Mouse (Mus musculus): ENCODE measurements around the gene Hist1h4f. TPM values are rescaled to one million over a fixed set of nuclear protein-coding genes. Genes with fewer than 3 reads are reported as not detected.

Hist1h4f gene
- total RNA-seq, 2 experiments from 2014 or later: 148 to 159 TPM

DNA sequence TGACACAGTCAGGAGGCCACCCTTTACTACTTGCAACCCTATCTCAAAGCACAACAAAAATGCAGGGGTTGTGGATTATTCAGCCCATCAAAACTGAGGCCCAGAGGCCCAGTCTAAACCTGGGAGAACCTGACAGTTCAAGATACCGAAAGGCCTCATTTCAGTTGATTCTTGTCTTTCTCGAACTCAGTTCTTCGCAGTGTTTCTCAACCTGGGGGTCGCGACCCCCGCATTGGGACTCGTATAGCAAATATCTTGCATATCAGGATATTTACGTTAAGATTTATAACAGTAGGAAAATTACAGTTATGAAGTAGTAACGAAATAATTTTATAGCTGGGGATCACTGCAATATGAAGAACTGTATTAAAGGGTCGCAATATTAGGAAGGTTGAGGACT lies 25.5 kb downstream of the Hist1h4f start:
- intact Hi-C loops (cut with DNase I): no loop called here
- no peak for DNase-seq (ENCODE audit: extremely low spot score in 1 of 2, low spot score in 2 of 2)

DNA sequence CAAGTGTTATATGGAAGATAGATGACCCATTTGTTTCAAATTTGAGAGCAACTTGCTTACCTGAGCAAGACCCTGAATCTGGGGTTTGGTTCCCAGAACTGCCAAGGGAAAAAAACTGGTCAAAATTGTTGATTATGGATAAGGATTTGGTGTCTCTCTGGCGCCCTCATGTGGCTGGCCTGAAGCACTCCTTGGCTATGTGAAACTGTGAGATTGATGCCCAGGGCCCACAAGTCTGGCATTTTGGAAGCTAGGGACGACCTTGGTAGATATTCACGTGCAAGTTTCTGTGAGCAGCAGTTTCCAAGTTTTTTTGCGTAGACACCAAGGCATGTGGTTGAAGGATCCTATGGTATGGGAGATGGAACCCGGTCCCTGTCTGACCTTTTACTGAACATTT lies 26.8 kb downstream of the Hist1h4f start:
- DNase-seq (ENCODE audit: extremely low spot score in 1 of 2, low spot score in 2 of 2): peak in 1 of 2 experiments; percentile 81
- intact Hi-C loops (cut with DNase I): loop anchor here (5.0 kb wide), 1 partner anchor 1497 kb away; no protein-coding TSS in a partner anchor

DNA sequence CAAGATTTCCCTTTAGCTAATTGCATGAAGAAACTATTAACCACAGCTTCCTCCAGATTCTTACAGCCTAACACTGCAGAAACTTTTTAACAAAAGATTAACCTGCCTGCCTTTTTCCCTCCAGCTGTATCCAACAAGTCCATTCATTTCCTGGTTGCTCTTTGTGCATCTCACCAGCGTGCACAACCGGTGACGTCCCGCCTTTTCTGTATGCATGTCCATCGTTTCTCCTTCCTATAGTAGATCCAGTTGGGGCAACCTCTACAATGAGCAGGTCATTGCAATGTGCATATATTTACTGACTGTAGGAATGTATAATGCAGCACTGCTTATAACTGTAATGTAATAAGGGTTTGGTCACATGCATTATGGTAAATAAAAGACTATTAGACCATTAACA lies 27.5 kb downstream of the Hist1h4f start:
- no peak for DNase-seq (ENCODE audit: extremely low spot score in 1 of 2, low spot score in 2 of 2)
- intact Hi-C loops (cut with DNase I): loop anchor here (5.0 kb wide), 1 partner anchor 1497 kb away; no protein-coding TSS in a partner anchor

DNA sequence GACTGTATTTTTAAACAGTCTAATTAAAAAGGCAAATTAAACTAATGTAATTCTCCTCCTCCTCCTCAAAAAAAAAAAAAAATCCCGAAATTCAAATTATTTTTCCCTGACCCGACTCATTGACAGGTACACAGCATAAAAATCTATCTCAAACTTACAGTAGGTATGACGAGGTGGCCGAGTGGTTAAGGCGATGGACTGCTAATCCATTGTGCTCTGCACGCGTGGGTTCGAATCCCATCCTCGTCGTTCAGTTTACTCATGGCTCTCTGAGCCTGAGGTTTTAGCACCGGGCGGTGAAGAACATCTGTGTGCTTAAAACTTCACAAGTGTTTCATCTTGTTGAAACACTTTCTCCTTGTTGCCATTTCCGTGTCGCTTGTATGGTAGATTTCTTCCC lies 29.7 kb downstream of the Hist1h4f start:
- peak; percentile 66 to 75 for DNase-seq (ENCODE audit: extremely low spot score in 1 of 2, low spot score in 2 of 2)
- intact Hi-C loops (cut with DNase I): loop anchor here (5.0 kb wide), 1 partner anchor 1494 kb away; no protein-coding TSS in a partner anchor

DNA sequence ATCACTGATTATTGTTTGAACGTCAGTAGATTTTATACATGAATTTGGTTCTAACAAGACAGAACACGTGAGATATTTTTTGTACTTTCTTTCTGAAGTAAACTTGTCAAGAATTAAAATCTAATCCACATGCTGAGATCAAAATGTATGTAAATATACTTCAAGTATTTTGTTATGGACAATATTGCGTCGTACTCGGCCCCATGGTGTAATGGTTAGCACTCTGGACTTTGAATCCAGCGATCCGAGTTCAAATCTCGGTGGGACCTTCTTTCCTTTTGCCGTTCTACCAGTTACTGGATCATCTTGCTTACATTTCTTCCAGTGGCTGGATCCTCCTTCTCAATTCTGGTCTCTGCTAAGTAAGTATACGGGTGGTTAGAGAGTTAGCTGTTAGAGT lies 32.0 kb downstream of the Hist1h4f start:
- intact Hi-C loops (cut with DNase I): loop anchor here (2.0 to 5.0 kb wide), 3 partner anchors 87 to 1577 kb away; no protein-coding TSS in a partner anchor

DNA sequence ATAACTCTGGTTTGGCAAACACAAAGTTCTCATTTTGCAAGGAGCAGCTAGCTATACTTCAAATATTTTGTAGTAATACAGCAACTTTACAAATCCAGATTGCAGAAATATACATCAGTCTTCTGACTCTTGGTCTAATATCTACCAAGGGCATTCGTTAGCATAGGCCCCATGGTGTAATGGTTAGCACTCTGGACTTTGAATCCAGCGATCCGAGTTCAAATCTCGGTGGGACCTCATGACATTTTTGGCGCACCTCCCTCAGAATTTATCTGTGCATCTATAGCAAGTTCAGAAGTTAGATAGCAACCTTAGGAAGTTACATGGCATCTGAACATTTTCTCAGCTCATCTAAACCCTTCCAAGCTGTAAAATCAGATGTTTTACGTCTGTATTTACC lies 32.6 kb downstream of the Hist1h4f start:
- peak; percentile 61 to 77 for DNase-seq (ENCODE audit: extremely low spot score in 1 of 2, low spot score in 2 of 2)
- intact Hi-C loops (cut with DNase I): loop anchor here (2.0 to 5.0 kb wide), 3 partner anchors 86 to 1577 kb away; no protein-coding TSS in a partner anchor

More for the DNA sequence above, 32.0 kb downstream of the Hist1h4f start:
- DNase-seq (ENCODE audit: extremely low spot score in 1 of 2, low spot score in 2 of 2): peak; percentile 67 to 86

DNA sequence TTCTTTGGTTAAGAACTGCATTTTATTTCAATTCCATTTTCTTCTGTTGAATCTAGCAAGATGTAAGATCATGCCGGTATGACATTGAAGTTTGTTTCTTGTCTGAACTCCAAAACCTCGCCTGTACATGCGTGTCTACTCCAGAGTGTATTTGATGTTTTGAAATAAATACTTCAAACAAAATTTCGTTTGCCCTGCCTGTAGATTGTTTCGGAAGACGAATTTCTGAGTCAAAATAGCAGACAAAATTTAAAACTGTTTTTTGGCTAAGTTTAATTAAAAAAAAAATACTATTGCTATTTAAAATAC lies 33.2 kb downstream of the Hist1h4f start:
- DNase-seq (ENCODE audit: extremely low spot score in 1 of 2, low spot score in 2 of 2): no peak
- intact Hi-C loops (cut with DNase I): loop anchor here (2.0 to 5.0 kb wide), 3 partner anchors 85 to 1576 kb away; no protein-coding TSS in a partner anchor

DNA sequence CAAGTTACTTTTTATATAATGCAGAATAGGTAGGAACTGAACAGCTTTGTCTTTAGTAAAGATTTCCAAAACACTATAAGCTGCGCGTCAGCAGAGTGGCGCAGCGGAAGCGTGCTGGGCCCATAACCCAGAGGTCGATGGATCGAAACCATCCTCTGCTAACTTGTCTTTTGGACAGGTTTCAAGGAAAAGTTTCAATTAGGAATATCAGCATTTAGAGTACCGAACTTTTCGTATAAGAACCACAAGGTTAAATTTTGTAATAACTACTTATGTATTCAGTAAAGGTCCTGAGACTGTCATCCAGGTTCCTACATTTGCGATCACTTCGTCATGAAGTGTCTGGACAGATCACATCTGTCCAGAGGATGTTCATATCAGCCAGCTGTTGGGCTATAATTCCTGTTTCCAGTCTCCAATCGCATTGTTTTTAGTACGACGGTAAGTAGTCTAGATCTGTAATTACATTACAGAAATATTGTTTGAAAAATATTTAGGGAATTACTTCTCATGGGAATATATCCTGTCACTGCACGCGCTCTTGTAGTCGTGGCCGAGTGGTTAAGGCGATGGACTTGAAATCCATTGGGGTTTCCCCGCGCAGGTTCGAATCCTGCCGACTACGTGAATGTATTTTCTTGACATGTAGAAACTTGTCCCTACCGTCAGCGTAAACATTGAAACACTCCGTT lies 33.7 kb downstream of the Hist1h4f start:
- DNase-seq (ENCODE audit: extremely low spot score in 1 of 2, low spot score in 2 of 2): peak; percentile 84 to 92
- intact Hi-C loops (cut with DNase I): loop anchor here (2.0 to 5.0 kb wide), 3 partner anchors 85 to 1575 kb away; no protein-coding TSS in a partner anchor

DNA sequence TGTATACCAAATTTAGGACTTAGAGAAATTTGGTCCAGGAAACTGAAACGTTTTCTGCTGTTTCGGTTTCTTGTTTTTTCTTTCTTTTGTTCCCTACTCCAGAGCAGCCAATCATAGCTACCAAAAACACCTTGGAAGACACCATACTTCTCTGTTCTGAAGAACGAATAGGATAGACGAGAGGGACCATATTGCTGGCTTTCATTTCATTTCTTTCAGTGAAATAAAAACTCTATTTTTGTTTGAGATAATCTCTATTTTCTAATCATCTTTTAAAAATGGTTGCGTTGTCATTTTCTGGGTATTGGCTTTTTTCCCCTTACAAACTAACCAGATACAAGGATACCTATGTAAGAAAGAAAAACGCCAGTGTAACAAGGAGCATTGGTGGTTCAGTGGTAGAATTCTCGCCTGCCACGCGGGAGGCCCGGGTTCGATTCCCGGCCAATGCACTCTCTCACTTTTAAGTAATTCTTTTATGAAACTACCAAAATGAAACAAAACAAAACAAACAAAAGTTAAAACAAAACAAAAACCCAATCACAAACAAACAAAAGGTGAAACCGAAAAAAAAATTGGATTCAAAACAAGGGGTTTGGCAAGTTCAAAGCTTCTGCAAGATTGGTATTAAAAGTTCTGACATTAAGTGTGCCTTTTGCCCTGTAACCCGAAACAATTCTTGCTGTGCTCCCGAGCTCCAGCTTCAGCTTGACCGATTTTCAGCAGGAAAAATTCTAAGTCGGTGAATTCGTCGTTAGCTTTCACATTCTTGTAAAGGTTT lies 34.4 kb downstream of the Hist1h4f start:
- intact Hi-C loops (cut with DNase I): loop anchor here (5.0 kb wide), 2 partner anchors 215 to 1575 kb away; no protein-coding TSS in a partner anchor
- peak; percentile 61 to 72 for DNase-seq (ENCODE audit: extremely low spot score in 1 of 2, low spot score in 2 of 2)

DNA sequence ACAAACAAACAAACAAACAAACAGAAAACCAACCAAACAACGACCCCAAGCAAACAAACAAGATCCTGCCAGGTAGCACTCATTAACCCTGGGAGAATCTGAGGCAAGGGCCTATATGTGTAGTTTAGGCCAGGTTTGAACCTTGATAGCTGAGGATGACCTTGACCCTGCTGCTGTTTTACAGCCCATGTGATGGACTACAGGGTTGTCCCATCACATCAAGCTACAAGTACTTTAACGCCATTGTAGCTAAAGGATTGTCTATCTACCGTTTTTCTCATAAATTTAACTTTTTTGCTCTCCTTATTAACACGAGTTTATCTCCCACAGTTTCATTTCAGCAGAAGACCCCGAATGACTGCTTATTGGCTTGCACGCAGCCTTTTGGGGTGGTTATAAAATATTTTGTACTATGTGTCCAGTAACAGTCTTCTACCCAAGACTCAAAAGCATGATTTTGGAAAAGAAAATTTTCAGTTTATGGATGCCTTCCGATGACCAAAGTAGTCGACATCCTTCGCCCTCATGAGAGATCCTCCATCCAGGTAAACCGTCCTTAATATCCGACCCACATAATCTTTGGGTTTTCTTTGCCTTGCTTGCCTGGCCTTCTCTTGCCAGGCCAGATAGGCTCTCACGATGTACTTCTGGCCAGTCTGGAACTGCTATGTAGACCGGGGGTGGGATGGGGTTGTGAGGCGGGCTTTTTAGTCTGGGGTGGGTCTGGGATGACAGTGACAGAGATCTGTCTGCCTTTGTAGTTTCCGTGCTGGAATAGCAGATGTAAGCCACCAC lies 35.4 kb downstream of the Hist1h4f start:
- DNase-seq (ENCODE audit: extremely low spot score in 1 of 2, low spot score in 2 of 2): no peak
- intact Hi-C loops (cut with DNase I): loop anchor here (5.0 kb wide), 2 partner anchors 214 to 1574 kb away; no protein-coding TSS in a partner anchor

DNA sequence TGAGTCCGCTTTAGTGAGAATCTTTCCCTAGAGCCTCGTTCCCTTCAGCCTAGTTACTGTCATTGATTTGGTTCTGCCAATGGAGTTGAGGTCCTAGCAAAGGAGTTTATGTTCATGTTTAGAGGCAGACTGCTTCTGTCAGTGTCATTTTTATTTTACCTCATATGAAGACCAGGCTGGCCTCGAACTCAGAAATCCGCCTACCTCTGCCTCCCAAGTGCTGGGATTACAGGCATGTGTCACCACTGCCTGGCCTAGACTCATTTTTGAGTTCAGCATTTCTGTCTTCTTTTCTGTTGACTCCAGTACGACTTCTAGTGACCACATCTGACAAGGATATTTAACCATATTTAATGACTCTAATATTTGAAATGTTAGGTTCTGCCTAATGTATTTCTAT lies 36.2 kb downstream of the Hist1h4f start:
- DNase-seq (ENCODE audit: extremely low spot score in 1 of 2, low spot score in 2 of 2): no peak
- intact Hi-C loops (cut with DNase I): loop anchor here (5.0 kb wide), 2 partner anchors 213 to 1573 kb away; no protein-coding TSS in a partner anchor

DNA sequence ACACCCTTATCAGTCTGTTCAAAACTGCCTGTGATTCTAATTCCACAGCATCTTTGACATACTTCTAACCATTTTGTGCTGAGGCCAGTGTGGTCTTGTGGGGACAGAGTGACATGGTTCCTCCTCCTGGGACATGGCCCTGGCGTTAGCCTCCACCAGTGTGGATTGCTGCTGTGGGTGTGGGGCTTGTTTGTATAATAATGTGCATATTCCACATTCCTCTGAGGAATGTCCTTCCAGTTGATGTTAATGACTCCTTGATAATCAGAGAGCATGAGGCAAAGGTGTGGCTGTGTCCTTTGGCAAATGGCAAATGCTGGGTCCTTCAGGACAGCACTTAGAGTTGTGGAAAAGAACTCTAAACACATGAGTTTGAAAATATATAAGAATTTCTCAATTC lies 37.9 kb downstream of the Hist1h4f start:
- intact Hi-C loops (cut with DNase I): no loop called here
- DNase-seq (ENCODE audit: extremely low spot score in 1 of 2, low spot score in 2 of 2): no peak

DNA sequence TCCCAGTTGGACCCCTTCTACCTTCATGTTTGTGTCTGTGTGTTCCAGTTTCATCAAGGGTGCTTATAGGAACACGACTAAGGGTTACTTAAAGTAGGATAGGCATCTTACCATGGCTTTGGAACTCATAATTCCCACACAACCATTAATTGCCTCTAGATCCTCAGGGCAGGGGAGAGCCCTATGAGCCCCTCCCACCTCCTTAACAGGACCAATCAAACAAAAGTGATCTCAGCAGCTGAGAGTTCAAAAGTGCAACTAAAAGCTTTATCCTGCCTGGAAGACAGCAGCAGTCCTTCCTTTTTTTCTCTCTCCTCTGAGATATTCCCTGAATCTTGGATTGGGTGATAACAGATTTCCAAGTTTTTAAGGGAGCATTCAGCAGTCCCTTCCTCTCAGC lies 41.3 kb downstream of the Hist1h4f start:
- no peak for DNase-seq (ENCODE audit: extremely low spot score in 1 of 2, low spot score in 2 of 2)
- intact Hi-C loops (cut with DNase I): no loop called here

DNA sequence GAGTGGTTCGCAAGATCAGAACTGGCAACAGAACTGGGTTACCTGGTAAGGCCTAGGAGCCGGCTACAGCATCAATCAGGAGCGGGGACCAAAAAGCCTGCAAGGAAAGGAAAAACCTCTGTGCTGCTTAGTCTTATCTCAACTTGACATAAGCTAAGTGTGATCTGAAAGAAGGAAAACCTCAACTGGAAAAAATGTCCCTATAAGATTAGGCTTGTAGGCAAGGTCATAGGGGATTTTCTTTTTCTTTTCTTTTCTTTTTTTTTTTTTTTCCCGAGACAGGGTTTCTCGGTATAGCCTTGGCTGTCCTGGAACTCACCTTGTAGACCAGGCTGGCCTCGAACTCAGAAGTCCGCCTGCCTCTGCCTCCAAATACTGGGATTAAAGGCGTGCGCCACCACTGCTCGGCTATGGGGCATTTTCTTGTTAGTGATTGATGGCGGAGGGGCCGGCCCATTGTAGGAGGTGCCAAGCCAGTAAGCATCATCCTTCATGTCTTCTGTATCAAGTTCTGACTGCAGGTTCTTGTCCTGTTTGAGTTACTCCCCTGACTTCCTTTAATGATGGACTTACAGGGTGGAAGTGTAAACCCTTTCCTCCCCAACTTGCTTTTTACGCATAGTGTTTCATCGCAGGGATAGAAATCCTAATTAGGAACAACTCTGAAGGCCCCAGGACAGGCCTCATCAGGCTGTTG lies 44.5 kb downstream of the Hist1h4f start:
- peak in 1 of 2 experiments; percentile 24 for DNase-seq (ENCODE audit: extremely low spot score in 1 of 2, low spot score in 2 of 2)

DNA sequence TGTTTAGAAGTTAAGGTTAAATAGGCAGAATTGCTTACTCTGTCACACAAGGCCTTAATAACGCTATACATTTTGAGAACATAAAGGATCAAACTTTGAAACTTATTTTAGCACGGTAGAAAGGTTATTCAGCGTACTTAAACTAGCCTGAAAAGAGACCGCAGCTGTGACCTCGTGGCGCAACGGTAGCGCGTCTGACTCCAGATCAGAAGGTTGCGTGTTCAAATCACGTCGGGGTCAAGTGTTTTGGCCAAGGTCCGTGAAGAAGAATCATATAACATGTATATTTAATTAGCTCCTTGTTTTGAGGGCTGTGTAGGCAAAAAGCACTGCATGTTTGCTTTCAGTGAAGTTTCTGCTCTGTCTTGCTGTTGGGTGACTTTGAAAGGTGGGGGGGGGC lies 45.1 kb downstream of the Hist1h4f start:
- DNase-seq (ENCODE audit: extremely low spot score in 1 of 2, low spot score in 2 of 2): peak in 1 of 2 experiments; percentile 26

More for the DNA sequence above, 44.5 kb downstream of the Hist1h4f start:
- intact Hi-C loops (cut with DNase I): no loop called here

DNA sequence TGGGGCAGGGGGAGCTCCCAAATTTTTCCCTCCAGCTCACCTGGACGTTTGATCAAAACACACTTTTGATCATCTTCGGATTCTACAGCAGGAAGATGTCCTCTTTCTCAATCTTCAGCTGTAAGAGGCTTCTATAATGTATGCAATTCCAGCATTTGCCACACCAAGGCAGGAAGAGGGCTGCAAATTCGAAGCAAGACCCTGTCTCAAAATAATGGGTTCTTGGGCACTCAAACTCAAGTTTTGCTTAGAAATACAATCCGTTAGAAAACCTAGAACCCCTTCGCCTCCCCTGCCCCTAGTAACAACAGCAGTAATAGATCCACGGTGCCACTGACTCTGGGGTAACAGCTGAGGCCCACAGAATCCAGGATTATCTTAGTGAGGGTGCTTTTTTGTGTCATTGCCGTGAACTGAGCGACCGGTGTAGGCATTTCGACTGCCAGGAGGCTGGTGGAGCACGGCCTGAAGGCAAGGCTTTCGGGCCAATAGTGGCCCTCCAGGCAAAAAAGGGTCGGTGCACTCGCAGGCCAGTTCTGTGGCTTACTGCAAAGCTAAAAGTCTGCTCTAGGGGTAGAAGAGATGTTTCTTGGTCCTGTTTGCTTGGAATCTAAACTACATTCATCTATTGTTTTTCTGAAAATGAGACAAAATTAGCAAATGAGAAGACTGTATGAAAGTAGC lies 45.6 kb downstream of the Hist1h4f start:
- no peak for DNase-seq (ENCODE audit: extremely low spot score in 1 of 2, low spot score in 2 of 2)
- intact Hi-C loops (cut with DNase I): no loop called here

More for the DNA sequence above, 45.1 kb downstream of the Hist1h4f start:
- intact Hi-C loops (cut with DNase I): no loop called here

DNA sequence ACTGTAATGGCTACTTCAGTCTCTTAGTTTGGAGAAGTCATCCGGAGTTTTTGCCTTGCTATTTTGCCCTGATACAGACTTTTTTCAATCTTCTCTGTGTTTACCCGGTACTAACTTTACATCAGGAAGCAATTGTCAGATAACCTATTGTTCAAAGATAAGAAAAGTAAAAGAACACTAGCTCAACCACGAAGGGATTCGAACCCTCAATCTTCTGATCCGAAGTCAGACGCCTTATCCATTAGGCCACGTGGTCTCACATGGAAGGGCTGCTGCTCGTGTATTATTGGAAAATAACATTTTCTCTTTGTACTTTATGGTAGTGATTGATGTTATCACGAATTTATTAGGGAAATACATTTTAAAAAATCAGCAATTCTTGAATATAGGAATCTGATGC lies 47.7 kb downstream of the Hist1h4f start:
- intact Hi-C loops (cut with DNase I): loop anchor here (5.0 kb wide), 1 partner anchor 36 kb away; the partner anchor contains the start of gene Btn1a1
- peak; percentile 28 to 45 for DNase-seq (ENCODE audit: extremely low spot score in 1 of 2, low spot score in 2 of 2)

DNA sequence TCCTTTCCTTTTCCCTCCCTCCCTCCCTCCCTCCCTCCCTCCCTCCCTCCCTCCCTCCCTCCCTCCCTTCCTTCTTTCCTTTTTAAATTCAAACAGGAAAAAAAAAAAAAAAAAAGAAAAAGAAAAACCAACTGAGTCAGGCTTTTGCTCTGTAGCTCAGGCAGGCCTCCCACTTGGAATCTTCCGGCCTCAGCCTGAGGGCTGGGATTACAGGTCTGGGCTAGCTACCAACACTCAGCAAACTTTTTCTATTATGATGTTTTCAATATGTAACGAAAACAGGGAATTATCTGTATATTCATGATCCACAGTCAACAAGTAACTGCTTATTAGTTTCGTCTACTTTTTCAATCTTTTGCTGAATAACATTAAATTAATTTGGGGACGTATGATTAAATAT lies 48.5 kb downstream of the Hist1h4f start:
- intact Hi-C loops (cut with DNase I): loop anchor here (5.0 kb wide), 1 partner anchor 36 kb away; the partner anchor contains the start of gene Btn1a1
- DNase-seq (ENCODE audit: extremely low spot score in 1 of 2, low spot score in 2 of 2): no peak
